Mouse (Mus musculus): Measurements from ENCODE around the gene Fam53b. TPM values are rescaled to one million over a fixed set of nuclear protein-coding genes. Genes with fewer than 3 reads are reported as not detected.

Gene Fam53b
- 10 to 100 TPM; 71.7 to 73.5 TPM for total RNA-seq (2021)
- long read RNA-seq, experiment 1, full-length matches to known transcripts = 4 of 22 reads
- long read RNA-seq, experiment 1, partial matches to known transcripts = 9 of 22 reads
- long read RNA-seq, experiment 1, other reads (novel, unspliced or antisense) = 9 of 22 reads
- long read RNA-seq, experiment 2, full-length matches to known transcripts = 4 of 15 reads
- long read RNA-seq, experiment 2, partial matches to known transcripts = 0 of 15 reads
- long read RNA-seq, experiment 2, other reads (novel, unspliced or antisense) = 11 of 15 reads

GRCm38 (mm10) chr7:132813416-132814088, at the start of gene Fam53b:
Gene Fam53b (minus strand): TSS chr7:132813886.
- peak; percentile 67 to 78 for DNase-seq (ENCODE audit: low spot score in 2 of 2)

- DNase-seq (ENCODE audit: low spot score in 2 of 2) = peak; percentile 95
Observed at GRCm38 (mm10) chr7:132859042-132859958, 45.6 kb upstream of the Fam53b start, which contains the start of gene Abraxas2. Gene Abraxas2 (plus strand): TSS chr7:132859225.

GRCm38 (mm10) chr7:132858043-132858608, 44.4 kb upstream of the Fam53b start:
- no peak for DNase-seq (ENCODE audit: low spot score in 2 of 2)

- no peak for DNase-seq (ENCODE audit: low spot score in 2 of 2)
Observed at GRCm38 (mm10) chr7:132856083-132856482, 42.4 kb upstream of the Fam53b start.

GRCm38 (mm10) chr7:132853946-132854345, 40.3 kb upstream of the Fam53b start:
- no peak for DNase-seq (ENCODE audit: low spot score in 2 of 2)

GRCm38 (mm10) chr7:132853361-132853760, 39.7 kb upstream of the Fam53b start:
- no peak for DNase-seq (ENCODE audit: low spot score in 2 of 2)

- peak; percentile 78 to 83 for DNase-seq (ENCODE audit: low spot score in 2 of 2)
Observed at GRCm38 (mm10) chr7:132852173-132852844, 38.6 kb upstream of the Fam53b start, which contains the start of gene Eef1akmt2. Gene Eef1akmt2 (minus strand): TSS chr7:132852673.

- no peak for DNase-seq (ENCODE audit: low spot score in 2 of 2)
Observed at GRCm38 (mm10) chr7:132843152-132843551, 29.5 kb upstream of the Fam53b start.

GRCm38 (mm10) chr7:132842455-132842854, 28.8 kb upstream of the Fam53b start:
- no peak for DNase-seq (ENCODE audit: low spot score in 2 of 2)

- DNase-seq (ENCODE audit: low spot score in 2 of 2) = no peak
Observed at GRCm38 (mm10) chr7:132841287-132841686, 27.6 kb upstream of the Fam53b start.

GRCm38 (mm10) chr7:132830955-132831354, 17.3 kb upstream of the Fam53b start:
- no peak for DNase-seq (ENCODE audit: low spot score in 2 of 2)

- DNase-seq (ENCODE audit: low spot score in 2 of 2) = no peak
Observed at GRCm38 (mm10) chr7:132824346-132825022, 10.8 kb upstream of the Fam53b start.

- DNase-seq (ENCODE audit: low spot score in 2 of 2) = no peak
Observed at GRCm38 (mm10) chr7:132823832-132824231, 10.1 kb upstream of the Fam53b start.

GRCm38 (mm10) chr7:132820692-132821091, 7.0 kb upstream of the Fam53b start:
- DNase-seq (ENCODE audit: low spot score in 2 of 2) = no peak

- DNase-seq (ENCODE audit: low spot score in 2 of 2) = no peak
Observed at GRCm38 (mm10) chr7:132817056-132817455, 3.4 kb upstream of the Fam53b start.

- no peak for DNase-seq (ENCODE audit: low spot score in 2 of 2)
Observed at GRCm38 (mm10) chr7:132816528-132816927, 2.8 kb upstream of the Fam53b start.

GRCm38 (mm10) chr7:132815081-132815480, 1.4 kb upstream of the Fam53b start:
- DNase-seq (ENCODE audit: low spot score in 2 of 2) = no peak

- DNase-seq (ENCODE audit: low spot score in 2 of 2) = no peak
Observed at GRCm38 (mm10) chr7:132814089-132814450, 384 bp upstream of the Fam53b start.

- DNase-seq (ENCODE audit: low spot score in 2 of 2) = peak in 1 of 2 experiments; percentile 49
Observed at GRCm38 (mm10) chr7:132812619-132813415, 869 bp downstream of the Fam53b start.
